Mouse (Mus musculus): ENCODE results near the gene Myh3.

DNA sequence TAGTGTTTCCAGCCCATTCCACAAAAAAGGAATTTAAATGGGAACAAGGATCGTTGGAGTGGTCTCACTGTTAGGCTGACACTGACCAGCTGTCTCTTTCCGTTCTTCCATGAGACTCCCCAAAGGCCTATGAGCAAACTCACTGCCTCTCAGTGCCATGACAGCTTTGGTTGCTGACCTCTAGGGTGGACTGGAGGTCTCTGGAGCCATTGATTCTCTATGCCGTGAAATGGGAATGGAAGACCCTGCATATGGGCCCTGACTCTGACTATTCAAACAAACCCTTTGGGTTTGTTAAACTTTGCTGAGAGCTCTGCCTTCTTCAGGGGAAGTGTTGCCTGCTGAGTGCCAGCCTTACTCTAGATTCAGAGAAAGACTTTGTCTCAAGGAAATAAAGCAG lies 10.4 kb upstream of the Myh3 start:
- TF ChIP-seq CTCF (conservative IDR thresholded peaks at IDR 0.05; ENCODE audit: insufficient read depth, insufficient read length, low read depth, low read length) (no peak), POLR2A (IDR thresholded peaks at IDR 0.05; ENCODE audit: low read depth, low read length) (no peak)
